Mouse (Mus musculus): ENCODE measurements around the gene D8Ertd738e. TPM values are rescaled to one million over a fixed set of nuclear protein-coding genes. Genes with fewer than 3 reads are reported as not detected.
A peak's percentile ranks its signal among the peaks of the same experiment; 100 is the strongest.

Gene D8Ertd738e
- total and polyA plus RNA-seq, 2 experiments from 2014 or later: 143 to 274 TPM

DNA sequence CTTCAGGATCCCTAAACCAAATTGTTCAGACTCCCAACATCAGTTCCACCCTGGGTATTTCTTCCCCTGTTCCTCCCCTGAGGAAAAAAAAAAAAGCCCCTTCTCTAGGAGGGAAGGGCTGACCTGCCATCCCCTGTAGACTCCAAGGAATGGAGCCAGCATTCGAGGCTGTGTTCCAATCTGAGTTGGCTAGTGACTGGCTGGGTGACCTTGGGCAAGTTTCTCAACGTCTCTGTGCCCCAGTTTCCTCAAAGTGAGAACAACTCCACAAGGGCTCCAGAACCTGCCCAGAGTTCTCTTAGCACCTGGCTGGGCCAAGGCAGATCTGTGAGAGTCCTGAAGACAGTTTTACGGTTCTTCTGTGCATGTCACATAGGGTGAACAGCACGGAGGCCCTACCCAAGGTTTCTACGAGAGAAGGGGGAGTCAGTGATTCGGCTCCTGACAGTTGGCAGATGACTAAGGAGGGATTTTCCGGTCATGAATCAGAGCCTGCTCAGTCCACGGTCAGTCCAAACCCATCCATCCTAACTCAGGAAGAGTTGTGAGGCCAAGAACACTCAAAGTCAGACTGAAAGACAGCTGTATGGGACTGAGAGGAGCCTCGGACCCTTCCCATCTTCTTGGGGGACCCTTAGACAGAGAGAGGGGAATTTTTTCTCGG is 13.6 kb downstream of the D8Ertd738e start:
- Histone ChIP-seq H3K4me3 (ENCODE audit: low read depth, low read length) (peak overlapping the region; percentile 88), H3K4me1 (ENCODE audit: insufficient read depth, low read length) (peaks cover 16% of the 10 kb centered on the region), H3K9me3 (ENCODE audit: low read length) (no peaks in the 10 kb centered on the region), H3K36me3 (ENCODE audit: insufficient read depth, low read length) (peaks cover 17% of the 10 kb centered on the region), H3K27me3 (ENCODE audit: insufficient read depth, low read length) (no peaks in the 10 kb centered on the region), H3K4me2 (ENCODE audit: low read depth, low read length, poor library complexity, severe bottlenecking) (peak overlapping the region; percentile 93), H3K27ac (ENCODE audit: low read depth, low read length) (peak overlapping the region; percentile 59; the same call in 1 of the 2 replicates), H3K9ac (replicated peaks; ENCODE audit: low read length, poor library complexity, severe bottlenecking) (peak overlapping the region; percentile 97)
- no peak for TF ChIP-seq CTCF (IDR thresholded peaks at IDR 0.05)
- 24% methylated on average over 10 of the region's 10 CpGs for WGBS
- DNase-seq (ENCODE audit: low spot score) (no peak), ATAC-seq (ENCODE audit: low FRiP score) (no peak)

DNA sequence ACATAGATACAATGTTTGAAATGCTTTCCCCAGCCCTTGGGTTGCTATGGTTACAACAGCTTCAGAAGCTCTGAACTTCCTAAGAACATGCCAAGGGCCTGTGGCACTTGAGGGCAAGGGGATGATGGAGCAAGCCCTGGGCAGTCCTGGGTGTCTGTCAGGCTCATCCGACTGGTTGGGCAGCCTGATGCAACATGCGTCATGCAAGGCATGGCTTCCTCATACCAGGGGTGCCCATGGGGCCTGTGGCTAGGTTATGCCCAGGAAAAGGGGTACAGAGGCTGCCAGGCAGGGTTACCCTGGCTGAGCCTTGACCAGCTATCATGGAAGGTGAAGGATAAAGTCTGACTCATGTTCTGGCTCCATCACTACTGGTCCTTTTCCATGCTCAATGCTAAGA is 16.5 kb downstream of the D8Ertd738e start:
- Histone ChIP-seq H3K36me3 (ENCODE audit: insufficient read depth, low read length) (peaks cover 44% of the 10 kb centered on the region), H3K27ac (ENCODE audit: low read depth, low read length) (no peak overlapping the region)
- 88% methylated on average over 2 of the region's 2 CpGs for WGBS

DNA sequence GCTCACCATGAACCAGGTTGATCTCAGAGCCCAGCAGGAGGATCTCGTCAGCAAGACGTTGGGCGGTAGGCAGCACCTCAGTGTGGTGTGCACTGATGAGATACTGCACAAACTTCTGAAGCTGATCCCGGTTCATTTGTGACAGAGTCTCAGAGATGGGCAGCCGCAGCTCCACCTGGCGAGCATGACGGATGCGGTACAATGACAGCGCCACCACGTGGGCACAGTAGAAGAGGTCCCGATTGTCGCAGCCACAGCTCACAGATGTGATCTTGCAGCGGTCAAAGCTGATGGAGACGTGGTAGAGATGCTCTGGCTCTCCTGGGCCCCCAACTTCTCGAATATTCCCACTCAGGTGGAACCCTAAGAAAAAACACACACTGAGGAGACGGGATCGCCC is 18.8 kb downstream of the D8Ertd738e start:
- peak; percentile 47 for TF ChIP-seq CTCF (IDR thresholded peaks at IDR 0.05)
- H3K9ac ChIP-seq (replicated peaks; ENCODE audit: low read length, poor library complexity, severe bottlenecking): no peak overlapping the region
- ATAC-seq (ENCODE audit: low FRiP score): no peak
- 75% methylated on average over 17 of the region's 17 CpGs for WGBS
- DNase-seq (ENCODE audit: low spot score): no peak
- H3K4me3 ChIP-seq (ENCODE audit: low read depth, low read length): no peak overlapping the region
- H3K4me2 ChIP-seq (ENCODE audit: low read depth, low read length, poor library complexity, severe bottlenecking): no peak overlapping the region
- no peaks in the 10 kb centered on the region for H3K27me3 ChIP-seq (ENCODE audit: insufficient read depth, low read length)
- no peak overlapping the region for H3K27ac ChIP-seq (ENCODE audit: low read depth, low read length)
- peaks cover 64% of the 10 kb centered on the region for H3K36me3 ChIP-seq (ENCODE audit: insufficient read depth, low read length)
- no peaks in the 10 kb centered on the region for H3K9me3 ChIP-seq (ENCODE audit: low read length)
- peaks cover 5% of the 10 kb centered on the region for H3K4me1 ChIP-seq (ENCODE audit: insufficient read depth, low read length)

More for the DNA sequence above, 16.5 kb downstream of the D8Ertd738e start:
- peaks cover 15% of the 10 kb centered on the region for H3K4me1 ChIP-seq (ENCODE audit: insufficient read depth, low read length)
- no peak for ATAC-seq (ENCODE audit: low FRiP score)
- TF ChIP-seq CTCF (IDR thresholded peaks at IDR 0.05): no peak
- H3K9ac ChIP-seq (replicated peaks; ENCODE audit: low read length, poor library complexity, severe bottlenecking): no peak overlapping the region
- DNase-seq (ENCODE audit: low spot score): no peak
- no peaks in the 10 kb centered on the region for H3K27me3 ChIP-seq (ENCODE audit: insufficient read depth, low read length)
- no peak overlapping the region for H3K4me3 ChIP-seq (ENCODE audit: low read depth, low read length)
- H3K4me2 ChIP-seq (ENCODE audit: low read depth, low read length, poor library complexity, severe bottlenecking): no peak overlapping the region
- no peaks in the 10 kb centered on the region for H3K9me3 ChIP-seq (ENCODE audit: low read length)

DNA sequence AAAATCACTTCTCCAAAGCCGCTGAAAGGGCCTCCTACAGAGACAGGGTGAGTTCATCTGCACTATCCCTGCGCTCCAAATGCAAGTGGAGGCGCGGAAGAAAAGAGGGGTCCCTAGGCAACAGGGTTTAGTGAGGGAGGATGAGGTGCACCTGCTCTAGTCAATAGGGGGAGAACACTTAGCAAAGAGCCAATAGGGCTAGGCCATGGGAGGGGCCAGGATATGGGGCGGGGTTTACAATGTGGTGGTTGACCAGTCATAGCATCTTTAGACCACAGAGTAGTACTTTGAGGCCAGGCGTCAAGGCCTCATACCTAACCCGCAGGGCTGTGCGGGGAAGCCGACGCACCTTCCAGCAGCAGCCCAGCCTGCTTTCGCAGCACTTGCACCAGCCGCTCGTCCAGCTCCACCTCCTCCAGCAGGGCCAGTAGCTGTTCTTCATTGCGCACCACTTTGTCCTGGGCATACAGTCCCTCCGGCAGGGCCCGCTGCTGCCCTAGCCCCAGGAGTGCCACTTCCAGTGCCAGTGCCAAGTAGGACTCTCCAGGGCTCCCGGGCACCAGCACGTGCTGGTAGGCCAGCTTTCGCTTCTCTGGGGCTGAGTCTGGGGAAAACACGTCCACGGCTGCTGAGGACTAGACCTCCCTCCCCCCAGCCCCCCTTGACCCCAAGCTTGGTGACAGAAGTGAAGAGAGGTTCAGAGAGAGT is 26.0 kb downstream of the D8Ertd738e start:
- Histone ChIP-seq H3K4me2 (ENCODE audit: low read depth, low read length, poor library complexity, severe bottlenecking) (no peak overlapping the region), H3K4me1 (ENCODE audit: insufficient read depth, low read length) (no peaks in the 10 kb centered on the region), H3K4me3 (ENCODE audit: low read depth, low read length) (no peak overlapping the region), H3K36me3 (ENCODE audit: insufficient read depth, low read length) (peaks cover 78% of the 10 kb centered on the region), H3K9me3 (ENCODE audit: low read length) (no peaks in the 10 kb centered on the region), H3K9ac (replicated peaks; ENCODE audit: low read length, poor library complexity, severe bottlenecking) (0 out of 2 replicates have a peak overlapping the region, but pooled peaks have one; percentile 8), H3K27ac (ENCODE audit: low read depth, low read length) (no peak overlapping the region), H3K27me3 (ENCODE audit: insufficient read depth, low read length) (no peaks in the 10 kb centered on the region)
- ATAC-seq (ENCODE audit: low FRiP score) (no peak), DNase-seq (ENCODE audit: low spot score) (no peak)
- no peak for TF ChIP-seq CTCF (IDR thresholded peaks at IDR 0.05)
- WGBS: 83% methylated on average over 21 of the region's 21 CpGs

DNA sequence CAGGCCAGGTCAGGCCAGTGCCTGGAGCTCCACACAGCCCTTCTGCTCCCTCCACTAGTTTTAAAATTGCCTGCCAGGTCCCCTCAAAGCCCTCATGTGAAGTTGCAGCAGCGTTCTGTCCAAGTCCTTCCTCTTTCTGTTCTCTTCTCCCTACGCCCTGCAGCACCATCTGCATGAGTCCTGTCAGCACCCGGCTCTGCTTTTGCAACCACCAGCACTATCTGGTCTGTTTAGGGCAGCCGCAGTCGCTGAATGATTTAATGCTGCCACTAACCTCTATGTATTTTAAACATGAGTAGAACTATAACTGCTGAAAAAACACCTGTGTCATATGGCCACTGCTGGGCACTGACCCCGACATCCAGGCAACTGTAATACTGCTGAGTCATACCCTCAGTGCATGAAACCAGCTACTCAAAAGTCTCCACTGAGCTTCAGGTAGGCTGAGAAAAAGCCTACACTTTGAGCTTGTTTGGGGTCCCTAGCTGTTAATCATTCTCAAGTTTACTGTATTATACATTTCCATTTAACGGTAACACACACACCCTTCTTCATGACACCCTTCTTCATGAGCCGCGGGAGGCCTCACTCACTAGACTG is 26.9 kb downstream of the D8Ertd738e start:
- H3K36me3 ChIP-seq (ENCODE audit: insufficient read depth, low read length): peaks cover 80% of the 10 kb centered on the region
- no peaks in the 10 kb centered on the region for H3K9me3 ChIP-seq (ENCODE audit: low read length)

DNA sequence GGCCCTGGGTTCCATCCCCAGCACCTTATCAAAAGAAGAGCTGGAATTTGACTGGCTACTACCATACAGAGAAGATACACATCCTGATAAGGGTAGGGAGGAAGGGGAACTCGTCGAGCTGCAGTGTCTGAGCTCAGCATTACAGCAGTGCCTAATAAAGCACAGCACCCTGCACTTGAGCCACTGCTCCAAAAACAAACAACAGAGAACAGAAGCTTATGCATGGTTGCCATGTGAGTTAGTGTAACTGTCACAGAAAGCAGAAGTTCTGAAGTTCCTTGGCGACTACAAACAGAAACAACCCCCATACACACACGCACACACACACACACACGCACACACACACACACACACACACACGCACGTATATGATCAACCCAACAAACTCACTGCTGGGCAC is 29.4 kb downstream of the D8Ertd738e start:
- H3K27me3 ChIP-seq (ENCODE audit: insufficient read depth, low read length): no peaks in the 10 kb centered on the region
- no peak for ATAC-seq (ENCODE audit: low FRiP score)
- H3K4me3 ChIP-seq (ENCODE audit: low read depth, low read length): no peak overlapping the region
- H3K36me3 ChIP-seq (ENCODE audit: insufficient read depth, low read length): peaks cover 81% of the 10 kb centered on the region
- no peak for TF ChIP-seq CTCF (IDR thresholded peaks at IDR 0.05)
- no peak for DNase-seq (ENCODE audit: low spot score)
- no peak overlapping the region for H3K4me2 ChIP-seq (ENCODE audit: low read depth, low read length, poor library complexity, severe bottlenecking)
- H3K9ac ChIP-seq (replicated peaks; ENCODE audit: low read length, poor library complexity, severe bottlenecking): no peak overlapping the region
- H3K27ac ChIP-seq (ENCODE audit: low read depth, low read length): no peak overlapping the region
- 88% methylated on average over 7 of the region's 7 CpGs for WGBS
- H3K4me1 ChIP-seq (ENCODE audit: insufficient read depth, low read length): no peaks in the 10 kb centered on the region
- no peaks in the 10 kb centered on the region for H3K9me3 ChIP-seq (ENCODE audit: low read length)

More for the DNA sequence above, 26.9 kb downstream of the D8Ertd738e start:
- no peak for DNase-seq (ENCODE audit: low spot score)
- no peaks in the 10 kb centered on the region for H3K27me3 ChIP-seq (ENCODE audit: insufficient read depth, low read length)
- 96% methylated on average over 9 of the region's 9 CpGs for WGBS
- H3K4me2 ChIP-seq (ENCODE audit: low read depth, low read length, poor library complexity, severe bottlenecking): no peak overlapping the region
- no peak overlapping the region for H3K4me3 ChIP-seq (ENCODE audit: low read depth, low read length)
- TF ChIP-seq CTCF (IDR thresholded peaks at IDR 0.05): no peak
- ATAC-seq (ENCODE audit: low FRiP score): no peak
- no peak overlapping the region for H3K9ac ChIP-seq (replicated peaks; ENCODE audit: low read length, poor library complexity, severe bottlenecking)
- H3K4me1 ChIP-seq (ENCODE audit: insufficient read depth, low read length): no peaks in the 10 kb centered on the region
- H3K27ac ChIP-seq (ENCODE audit: low read depth, low read length): no peak overlapping the region

All from midbrain, postnatal 0 days (tissue).